Mouse (Mus musculus) Muller cell, postnatal 12 days (primary cell): Measurements from ENCODE around the gene Sos2.
"Not testable (repeated sequence)": the region's sequence is repeated elsewhere in the genome, so short reads cannot be mapped to it uniquely, and the experiment has no call there.

ENCODE experiments used
- DNase-seq: peaks from one replicate; pipeline ENCODE4 v3.0.0-alpha.2; 2015; ENCODE audit errors: inconsistent ontology term

Sos2 gene

DNA sequence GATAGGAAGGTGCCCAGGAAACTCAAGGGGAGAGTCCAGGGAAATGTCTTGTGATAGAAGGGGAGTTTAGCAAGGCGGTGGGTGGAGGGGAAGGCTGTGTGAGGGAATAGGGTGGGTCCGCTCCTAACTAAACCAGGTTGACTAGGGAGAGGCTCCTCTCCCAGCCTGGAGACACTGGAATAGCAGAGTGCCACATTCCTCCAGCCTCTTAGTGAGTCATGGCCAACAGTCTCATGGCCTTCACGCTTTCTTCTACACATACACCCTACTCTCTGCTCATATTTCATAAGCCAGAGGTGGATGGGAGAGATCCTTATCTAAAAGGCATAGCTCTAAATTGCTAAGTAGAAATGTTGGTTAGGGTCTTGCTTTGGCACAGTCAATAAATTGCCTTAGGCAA is 111.7 kb downstream of the Sos2 start:
- no peak for DNase-seq

DNA sequence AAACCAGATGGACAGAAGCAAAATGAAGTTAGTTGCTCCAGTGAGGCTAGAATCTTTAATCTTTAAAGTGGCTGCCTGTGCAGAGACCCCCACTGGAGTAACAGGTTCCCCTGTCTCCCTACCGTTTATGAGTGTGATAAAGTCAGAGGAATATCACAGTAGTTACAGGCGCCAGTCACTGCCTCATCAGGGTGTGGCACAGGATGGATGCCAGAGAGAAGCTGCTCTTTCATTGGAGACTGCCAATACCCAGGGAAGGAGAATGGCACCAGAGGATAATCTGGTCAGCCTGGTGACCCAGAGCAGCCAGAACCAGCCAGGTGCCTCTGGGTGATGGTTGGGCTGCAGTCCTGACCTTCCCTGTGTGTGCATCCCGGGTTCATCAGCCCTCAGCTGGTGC is 113.4 kb downstream of the Sos2 start:
- DNase-seq: no peak

DNA sequence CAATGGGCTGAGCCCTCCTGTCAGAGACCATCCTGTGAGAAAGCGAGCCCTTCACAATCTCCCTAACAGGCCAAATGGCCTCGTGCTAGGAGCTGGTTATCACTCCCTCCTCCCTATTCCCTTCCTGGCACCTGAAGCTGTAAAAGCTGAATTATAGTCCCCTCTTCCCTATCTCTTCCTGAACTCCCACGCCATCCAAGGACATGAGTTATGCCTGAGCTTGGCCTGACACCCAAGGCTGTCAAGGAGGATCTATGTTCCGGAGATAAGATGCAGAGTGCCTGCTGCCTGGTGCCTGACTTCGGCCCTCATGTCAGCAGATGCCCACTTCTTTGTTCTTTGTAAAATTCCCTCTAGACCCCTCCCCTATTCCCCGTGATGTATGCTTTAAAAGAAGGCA is 120.6 kb downstream of the Sos2 start:
- not testable (repeated sequence) for DNase-seq

DNA sequence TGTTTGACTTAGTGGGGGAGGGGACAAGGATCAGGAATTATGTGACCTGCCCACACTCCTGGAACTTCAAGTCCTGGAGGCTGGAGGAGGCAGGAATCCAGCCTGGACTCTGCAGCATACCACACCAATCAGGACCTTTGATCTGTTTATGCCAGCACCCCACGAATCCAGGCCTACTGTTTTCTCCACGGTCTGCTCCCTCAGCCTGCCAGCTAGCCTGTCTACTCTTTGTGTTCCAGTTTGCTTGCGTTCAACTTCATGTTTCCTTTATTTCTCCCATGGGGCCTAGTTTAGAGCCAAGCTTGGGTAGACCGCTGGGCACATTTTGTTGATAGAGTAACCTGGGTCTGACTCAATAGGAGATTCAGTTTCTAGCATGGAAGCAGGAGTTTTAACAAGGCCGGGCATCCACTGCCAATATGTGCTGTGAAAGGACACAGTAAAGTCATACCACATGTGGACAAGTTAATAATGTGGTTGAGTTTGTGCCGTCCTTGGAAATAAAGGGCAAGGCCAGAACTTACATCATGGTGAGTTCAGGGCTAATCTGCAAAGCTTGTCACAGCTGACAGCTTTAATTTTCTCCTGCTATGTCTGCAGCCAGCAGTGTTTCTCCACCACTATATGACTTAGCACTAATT is 125.3 kb downstream of the Sos2 start:
- DNase-seq: peak; percentile 28

DNA sequence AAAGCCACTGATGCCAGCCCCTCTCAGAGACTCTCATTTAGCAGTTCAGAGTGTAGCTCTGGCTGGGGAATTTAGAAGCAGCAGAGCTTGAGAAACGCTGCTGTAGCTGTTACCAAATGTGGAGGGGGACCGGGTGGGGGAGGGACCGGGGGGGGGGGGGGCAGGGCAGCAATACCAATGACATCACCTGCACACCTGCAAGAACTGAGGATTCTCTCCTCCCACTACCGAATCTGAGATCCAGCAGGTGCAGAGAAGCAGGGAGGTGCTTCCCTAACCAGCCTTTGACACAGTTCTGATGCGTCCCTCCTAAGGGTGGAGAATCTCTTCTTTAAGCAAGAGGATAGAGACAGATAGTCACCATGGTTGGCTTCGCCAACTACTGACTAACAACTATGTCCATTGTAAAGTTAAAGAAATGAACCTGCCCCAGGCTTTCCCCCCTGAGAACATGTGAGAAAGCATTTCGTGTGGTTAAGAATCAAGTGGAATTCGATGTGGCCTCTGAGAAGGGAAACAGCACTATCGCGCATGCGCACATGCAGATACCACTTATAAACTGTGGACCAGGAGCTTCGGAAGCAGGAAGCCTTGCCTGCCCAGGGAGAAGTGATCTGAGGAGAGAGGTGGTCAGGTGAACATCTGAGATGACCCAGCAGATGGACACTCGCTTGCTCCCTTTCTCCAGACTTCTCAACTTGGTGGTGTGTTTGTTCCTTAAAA is 136.0 kb downstream of the Sos2 start:
- no peak for DNase-seq

DNA sequence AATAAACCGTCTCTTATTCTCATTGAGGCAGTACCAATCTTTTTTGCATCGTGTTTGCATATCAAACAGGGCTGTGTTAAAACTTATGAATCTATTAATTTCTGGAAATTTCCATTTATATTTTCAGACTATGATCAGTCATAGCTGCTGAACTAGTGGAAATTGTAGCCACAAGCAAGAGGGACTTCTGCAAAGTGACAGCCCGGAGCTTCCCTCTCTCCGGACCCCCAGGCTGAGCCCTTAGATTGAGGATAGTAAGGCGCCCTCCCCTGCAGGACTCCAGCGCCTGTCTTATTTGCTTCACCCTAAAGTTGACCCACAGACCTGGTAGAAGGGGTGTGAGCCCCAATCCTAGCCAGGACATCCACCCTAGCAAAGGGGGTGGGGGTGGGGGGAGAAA is 136.7 kb downstream of the Sos2 start:
- DNase-seq: no peak

DNA sequence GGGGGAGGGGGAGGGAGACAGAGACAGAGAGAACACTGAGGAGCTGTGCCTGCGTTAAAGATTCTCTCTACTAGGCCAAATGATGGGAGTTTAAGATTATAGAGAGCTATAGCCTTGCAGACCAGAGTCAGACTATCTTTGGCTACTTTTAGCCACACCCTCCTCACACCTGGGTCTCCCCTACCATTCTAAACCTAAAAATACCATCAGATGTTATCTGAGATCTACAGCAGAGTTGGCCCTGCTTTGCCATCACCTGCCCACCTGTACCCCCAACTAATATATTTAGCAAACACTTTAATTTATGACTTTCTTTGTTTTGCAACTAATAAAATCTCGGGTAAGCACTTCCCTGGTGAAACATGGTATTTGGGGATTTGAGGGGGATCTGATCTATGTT is 137.1 kb downstream of the Sos2 start:
- DNase-seq: no peak

DNA sequence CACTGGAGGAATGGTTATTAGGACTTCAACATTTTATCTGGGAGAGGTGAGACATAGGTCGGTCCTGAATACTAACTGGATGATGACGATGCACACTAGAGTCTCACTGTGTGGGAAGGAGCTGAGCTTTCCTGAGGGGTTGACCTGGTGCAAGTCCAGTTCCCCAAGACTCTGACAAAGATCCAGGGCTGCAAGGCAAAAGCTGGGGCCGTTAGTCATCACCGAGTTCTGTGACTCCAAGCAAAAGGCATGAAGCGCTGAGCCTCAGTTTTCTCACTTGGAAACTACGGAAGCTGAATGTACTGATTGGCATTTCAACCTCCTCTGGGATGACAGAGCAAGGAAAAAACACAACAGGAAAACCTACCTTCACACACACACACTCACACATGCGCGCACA is 139.3 kb downstream of the Sos2 start:
- DNase-seq: no peak

DNA sequence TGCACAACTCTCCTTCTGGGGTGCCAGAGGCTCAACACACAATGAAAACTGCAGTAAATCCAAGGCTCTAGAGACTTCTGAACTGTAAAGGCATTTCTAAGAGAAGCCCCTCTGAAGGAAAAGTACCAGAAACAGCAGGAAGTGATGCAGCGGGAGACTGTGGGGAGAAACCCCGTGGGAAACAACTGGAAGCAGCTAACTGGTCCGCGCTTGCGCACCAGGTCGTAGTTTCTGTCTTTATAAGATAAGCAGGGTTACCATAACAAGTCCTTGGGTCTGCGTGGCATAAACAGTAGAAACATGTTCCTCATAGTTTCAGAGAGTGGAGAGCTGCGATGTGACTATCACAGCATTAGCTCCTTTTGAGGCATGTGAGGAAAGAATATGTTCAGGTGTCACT is 140.0 kb downstream of the Sos2 start:
- no peak for DNase-seq

DNA sequence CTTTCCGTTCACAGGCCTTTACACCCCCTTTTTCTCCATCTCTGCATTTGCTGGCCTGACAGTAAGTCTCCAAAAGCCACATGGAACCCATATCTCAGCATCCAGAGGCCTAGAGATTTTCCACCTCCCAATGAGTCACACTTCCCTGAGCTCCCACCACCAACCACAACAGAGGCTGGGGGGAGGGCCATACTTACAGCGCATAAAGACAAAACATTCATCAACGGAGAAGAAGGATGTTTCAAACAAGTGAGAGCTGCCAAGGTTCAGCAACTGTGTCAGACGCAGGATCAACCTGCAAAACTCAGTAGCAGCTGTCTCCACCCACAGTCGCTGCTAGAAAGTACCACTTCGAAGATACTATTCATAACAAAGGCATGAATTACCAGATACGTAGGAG is 142.3 kb downstream of the Sos2 start:
- DNase-seq: peak; percentile 83

DNA sequence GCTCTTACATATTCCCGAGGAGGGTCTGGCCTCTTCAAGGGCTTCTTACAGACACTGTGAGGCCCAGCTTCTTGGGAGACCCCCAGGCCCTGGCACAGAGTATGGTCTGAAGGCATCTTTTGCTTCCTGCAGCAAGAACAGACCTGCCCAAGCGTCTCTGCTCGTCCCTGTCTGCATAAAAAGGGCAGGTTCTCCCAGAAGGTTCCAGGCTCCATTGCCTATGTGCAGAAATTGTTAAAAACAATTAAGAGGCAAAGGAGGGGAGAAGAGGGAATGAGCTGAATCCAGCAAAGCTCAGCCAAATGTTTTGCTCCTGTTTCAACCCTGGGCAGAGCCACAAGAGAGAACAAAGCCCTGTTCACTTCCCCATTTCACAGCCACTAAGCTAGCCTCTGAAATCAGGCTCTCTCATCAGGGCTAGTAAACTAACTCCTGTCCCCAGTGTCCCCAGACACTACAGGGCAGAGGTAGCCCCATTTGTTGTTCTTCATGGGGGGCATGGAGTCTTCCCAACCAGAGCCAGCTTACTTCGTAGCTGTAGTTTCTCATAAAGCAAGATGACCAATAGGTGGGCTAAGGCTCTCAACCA is 143.2 kb downstream of the Sos2 start:
- no peak for DNase-seq

DNA sequence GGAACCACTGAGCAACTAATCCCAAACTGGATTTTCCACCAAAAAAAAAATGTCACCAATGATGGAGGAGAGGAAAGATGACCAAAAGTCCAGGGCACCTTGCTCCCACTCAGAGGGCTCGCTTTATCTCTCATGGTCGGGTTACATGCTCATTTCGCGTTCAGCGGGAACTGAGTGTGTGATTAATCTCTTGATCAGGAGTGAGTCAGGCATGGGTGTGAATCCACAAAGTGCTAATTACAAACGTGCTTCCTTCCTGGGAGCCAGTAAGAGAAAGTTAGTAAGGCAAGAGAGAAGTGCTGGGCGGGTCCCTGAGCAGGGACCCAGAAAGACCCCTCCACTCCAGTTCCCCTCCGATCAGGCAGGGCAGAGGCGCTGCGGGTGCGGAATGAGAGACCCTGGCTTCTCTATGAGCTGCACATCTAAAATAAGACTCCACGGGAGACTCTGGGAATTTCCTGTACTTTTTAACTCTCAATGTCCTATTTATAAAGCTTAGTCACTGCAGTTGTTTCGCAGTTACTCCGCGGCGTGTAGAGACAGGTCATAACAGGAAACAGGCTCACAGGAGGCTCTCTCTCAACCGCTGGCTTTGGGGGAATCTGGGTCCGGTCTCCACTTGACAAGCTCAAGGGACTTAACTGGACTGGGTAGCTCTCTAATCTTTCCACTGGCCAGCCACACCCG is 143.8 kb downstream of the Sos2 start:
- DNase-seq: peak; percentile 70

DNA sequence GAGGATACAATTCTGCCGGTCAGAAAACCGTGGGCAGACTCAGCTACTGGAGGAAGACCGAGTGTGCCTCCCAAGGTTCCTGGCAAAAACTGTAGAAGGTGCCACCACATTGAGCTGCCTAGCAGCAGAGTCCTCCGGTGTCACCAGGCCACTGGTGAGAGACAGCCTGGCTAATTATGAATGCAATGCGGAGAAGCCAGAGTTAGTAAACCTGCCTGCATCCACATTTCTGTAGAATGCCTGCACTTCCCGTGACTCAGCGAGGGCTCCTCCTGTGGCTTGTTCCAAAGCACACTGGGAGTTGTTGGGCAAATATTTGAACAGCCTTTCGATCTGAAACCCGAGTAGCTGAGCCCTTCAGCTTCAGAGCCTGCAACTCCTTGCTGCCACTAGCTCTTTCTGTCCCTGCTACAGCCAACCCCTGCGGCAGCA is 144.4 kb downstream of the Sos2 start:
- peak; percentile 83 for DNase-seq

DNA sequence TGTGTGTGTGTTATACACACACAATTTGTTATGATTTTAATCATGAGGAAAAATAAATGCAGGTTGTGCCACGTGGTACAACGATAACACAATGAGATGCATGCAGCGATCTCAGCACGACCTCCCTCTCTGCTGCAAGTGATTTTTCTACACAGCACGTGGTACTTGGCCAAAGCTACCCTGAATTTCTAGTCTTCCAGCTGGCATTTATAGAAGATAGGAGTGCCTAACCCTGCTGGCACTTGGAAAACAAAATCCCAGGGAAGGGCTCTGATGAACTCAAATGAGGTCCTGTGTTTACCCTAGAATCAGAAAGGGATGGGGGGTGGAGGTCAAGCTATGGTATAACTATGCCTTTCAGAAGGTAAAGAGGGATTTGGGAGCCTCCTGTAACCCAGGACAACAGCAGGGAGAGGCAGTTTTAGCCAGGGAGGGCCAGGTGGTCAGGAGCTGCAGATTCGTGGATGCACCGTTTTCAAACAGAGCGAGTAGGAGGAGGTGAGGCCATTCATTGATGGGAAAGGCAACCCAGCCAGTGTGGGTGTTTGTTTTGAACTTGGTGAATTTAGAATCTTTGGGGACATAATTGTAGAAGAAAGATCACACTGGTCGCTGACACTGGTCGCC is 144.9 kb downstream of the Sos2 start:
- DNase-seq: no peak
